Mouse (Mus musculus) E14TG2a.4 (cell line): ENCODE results near the gene Gm20388.

Source experiments
- H3K27me3 ChIP-seq: 2 replicates; pipeline ENCODE4 v1.6.1; 2014; ENCODE audit warnings: low read length, control low read depth; ENCODE audit not compliant: insufficient read depth
- H3K36me3 ChIP-seq: 2 replicates; pipeline ENCODE4 v1.6.1; 2014; ENCODE audit warnings: low read length, control low read depth; ENCODE audit not compliant: insufficient read depth
- H3K4me1 ChIP-seq: replicated peaks from 2 replicates; pipeline ENCODE4 v1.6.1; 2014; ENCODE audit warnings: low read depth, low read length, control low read depth
- H3K4me3 ChIP-seq: replicated peaks from 2 replicates; pipeline ENCODE4 v1.5.1; 2014; ENCODE audit warnings: mild to moderate bottlenecking, low read length
- H3K9me3 ChIP-seq: 2 replicates; pipeline ENCODE4 v1.6.1; 2014; ENCODE audit warnings: low read length, control low read depth
- CTCF ChIP-seq: conservative IDR thresholded peaks from 2 replicates; pipeline ENCODE4 v1.5.1; 2014; ENCODE audit warnings: low read length
- NANOG ChIP-seq: IDR thresholded peaks from 2 replicates; pipeline ENCODE4 v1.6.1; 2014; ENCODE audit warnings: borderline replicate concordance, low read length, mixed read lengths
- POU5F1 ChIP-seq: IDR thresholded peaks from 2 replicates; pipeline ENCODE4 v1.6.1; 2014; ENCODE audit warnings: low read length, borderline replicate concordance

Gene Gm20388

GRCm38 (mm10) chr8:124336302-124336701 lies 4425.7 kb downstream of the Gm20388 start:
- Histone ChIP-seq H3K4me3 (no peak overlapping the region), H3K36me3 (peaks cover 94% of the 10 kb centered on the region), H3K9me3 (no peaks in the 10 kb centered on the region), H3K27me3 (no peaks in the 10 kb centered on the region), H3K4me1 (peaks cover 20% of the 10 kb centered on the region)
- TF ChIP-seq NANOG, result no peak
- TF ChIP-seq CTCF, result no peak
- TF ChIP-seq POU5F1, result no peak

- no peak overlapping the region for H3K4me3 ChIP-seq
- H3K36me3 ChIP-seq, result peaks cover 95% of the 10 kb centered on the region
- H3K4me1 ChIP-seq, result peaks cover 25% of the 10 kb centered on the region
- TF ChIP-seq CTCF (no peak), POU5F1 (no peak), NANOG (no peak)
- H3K9me3 ChIP-seq, result no peaks in the 10 kb centered on the region
- no peaks in the 10 kb centered on the region for H3K27me3 ChIP-seq
Observed at GRCm38 (mm10) chr8:124339742-124340141, 4429.1 kb downstream of the Gm20388 start.

GRCm38 (mm10) chr8:124340360-124341068 lies 4429.9 kb downstream of the Gm20388 start:
- H3K4me1 ChIP-seq, result peaks cover 25% of the 10 kb centered on the region
- TF ChIP-seq POU5F1 (no peak), NANOG (no peak), CTCF (no peak)
- no peaks in the 10 kb centered on the region for H3K27me3 ChIP-seq
- H3K9me3 ChIP-seq, result no peaks in the 10 kb centered on the region
- H3K4me3 ChIP-seq, result no peak overlapping the region
- H3K36me3 ChIP-seq, result peaks cover 91% of the 10 kb centered on the region

- Histone ChIP-seq H3K4me3 (no peak overlapping the region), H3K9me3 (no peaks in the 10 kb centered on the region), H3K36me3 (peaks cover 69% of the 10 kb centered on the region), H3K27me3 (no peaks in the 10 kb centered on the region), H3K4me1 (peaks cover 20% of the 10 kb centered on the region)
- TF ChIP-seq CTCF (no peak), NANOG (no peak), POU5F1 (no peak)
Observed at GRCm38 (mm10) chr8:124343151-124343550, 4432.5 kb downstream of the Gm20388 start.

GRCm38 (mm10) chr8:124343991-124344390 lies 4433.4 kb downstream of the Gm20388 start:
- H3K9me3 ChIP-seq, result no peaks in the 10 kb centered on the region
- H3K36me3 ChIP-seq, result peaks cover 61% of the 10 kb centered on the region
- no peaks in the 10 kb centered on the region for H3K27me3 ChIP-seq
- no peak overlapping the region for H3K4me3 ChIP-seq
- peaks cover 20% of the 10 kb centered on the region for H3K4me1 ChIP-seq
- TF ChIP-seq CTCF (no peak), NANOG (no peak), POU5F1 (no peak)

- no peak overlapping the region for H3K4me3 ChIP-seq
- TF ChIP-seq POU5F1 (no peak), CTCF (no peak), NANOG (no peak)
- H3K4me1 ChIP-seq, result peaks cover 20% of the 10 kb centered on the region
- no peaks in the 10 kb centered on the region for H3K27me3 ChIP-seq
- H3K36me3 ChIP-seq, result peaks cover 52% of the 10 kb centered on the region
- no peaks in the 10 kb centered on the region for H3K9me3 ChIP-seq
Observed at GRCm38 (mm10) chr8:124345098-124345497, 4434.5 kb downstream of the Gm20388 start.

- no peak for TF ChIP-seq POU5F1
- TF ChIP-seq CTCF, result peak; percentile 91
- Histone ChIP-seq H3K4me1 (peaks cover 11% of the 10 kb centered on the region), H3K9me3 (no peaks in the 10 kb centered on the region), H3K27me3 (no peaks in the 10 kb centered on the region), H3K4me3 (no peak overlapping the region), H3K36me3 (peaks cover 33% of the 10 kb centered on the region)
Observed at GRCm38 (mm10) chr8:124346852-124347523, 4436.3 kb downstream of the Gm20388 start.

GRCm38 (mm10) chr8:124348087-124348486 lies 4437.4 kb downstream of the Gm20388 start:
- Histone ChIP-seq H3K9me3 (no peaks in the 10 kb centered on the region), H3K4me3 (no peak overlapping the region), H3K4me1 (peaks cover 11% of the 10 kb centered on the region), H3K36me3 (peaks cover 22% of the 10 kb centered on the region), H3K27me3 (no peaks in the 10 kb centered on the region)
- TF ChIP-seq CTCF (no peak), POU5F1 (no peak), NANOG (no peak)

GRCm38 (mm10) chr8:124349663-124350062 lies 4439.0 kb downstream of the Gm20388 start:
- Histone ChIP-seq H3K9me3 (no peaks in the 10 kb centered on the region), H3K36me3 (peaks cover 6% of the 10 kb centered on the region), H3K27me3 (no peaks in the 10 kb centered on the region), H3K4me1 (peaks cover 7% of the 10 kb centered on the region), H3K4me3 (no peak overlapping the region)
- TF ChIP-seq CTCF, result peak; percentile 95
- TF ChIP-seq POU5F1, result no peak
- TF ChIP-seq NANOG, result no peak
